Mouse (Mus musculus): ENCODE results near the gene Dnajc30.
"Not testable (repeated sequence)": the region's sequence is repeated elsewhere in the genome, so short reads cannot be mapped to it uniquely, and the experiment has no call there.

DNA sequence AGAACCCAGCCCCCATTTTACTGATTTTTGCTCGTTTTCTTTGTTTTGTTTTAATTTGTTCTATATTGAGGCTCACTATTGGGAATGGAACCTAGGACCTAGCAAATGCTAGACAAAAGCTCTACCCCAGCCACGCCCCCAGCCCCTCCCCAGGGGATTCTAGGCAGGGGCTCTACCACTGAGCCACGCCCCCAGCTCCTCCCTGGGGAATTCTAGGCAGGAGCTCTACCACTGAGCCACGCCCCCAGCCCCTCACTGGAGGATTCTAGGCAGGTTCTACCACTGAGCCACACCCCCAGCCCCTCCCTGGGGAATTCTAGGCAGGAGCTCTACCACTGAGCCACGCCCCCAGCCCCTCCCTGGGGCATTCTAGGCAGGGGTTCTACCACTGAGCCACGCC is 14.7 kb upstream of the Dnajc30 start:
- TF ChIP-seq POLR2A (IDR thresholded peaks at IDR 0.05; ENCODE audit: insufficient read depth, low read length); CTCF (IDR thresholded peaks at IDR 0.05; ENCODE audit: low read depth, low read length): not testable (repeated sequence)
